Mouse (Mus musculus): Measurements from ENCODE around the gene Nlrp6.

DNA sequence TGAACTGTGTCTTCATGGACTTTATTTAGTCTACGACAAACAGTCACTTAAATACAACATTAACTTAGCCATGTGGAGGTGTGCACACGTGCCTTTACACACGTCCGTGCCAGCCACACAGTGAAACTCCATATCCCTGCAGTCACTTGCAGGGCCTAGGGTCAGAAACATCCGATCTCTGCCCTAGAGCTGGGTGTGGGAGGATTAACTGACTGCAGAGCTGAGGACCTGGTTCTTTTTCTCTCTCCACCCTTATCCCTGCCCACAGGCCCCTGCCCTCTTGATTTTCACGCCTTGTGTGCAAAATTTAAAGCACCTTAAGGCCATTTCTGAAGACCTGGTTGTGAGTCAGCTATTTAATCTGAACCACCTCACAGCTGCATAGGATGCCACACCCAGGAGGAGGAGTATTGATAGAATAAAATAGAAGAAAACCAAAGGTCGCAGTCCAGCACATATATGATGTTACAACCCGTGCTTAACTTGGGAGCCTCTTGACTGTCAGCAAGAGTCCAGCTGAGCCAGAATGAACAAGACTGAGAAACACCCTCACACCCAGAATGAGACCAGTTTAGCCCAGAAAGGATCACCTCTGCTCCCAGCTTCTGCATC, at the start of gene Nlrp6:
- TF ChIP-seq CTCF (IDR thresholded peaks at IDR 0.05; ENCODE audit: low read depth, low read length) (no peak), GATA1 (IDR thresholded peaks at IDR 0.05; ENCODE audit: borderline replicate concordance, low read length) (no peak), POLR2AphosphoS5 (IDR thresholded peaks at IDR 0.05; ENCODE audit: insufficient replicate concordance, low read depth, low read length) (no peak), TAL1 (conservative IDR thresholded peaks at IDR 0.05; ENCODE audit: low read depth, low read length) (no peak), GATA2 (IDR thresholded peaks at IDR 0.05; ENCODE audit: borderline replicate concordance, low read depth, low read length) (no peak)
